Mouse (Mus musculus) limb, embryonic 15.5 days (tissue): ENCODE data around the gene Fibp. TPM values are rescaled to one million over a fixed set of nuclear protein-coding genes. Genes with fewer than 3 reads are reported as not detected.
A peak's percentile ranks its signal among the peaks of the same experiment; 100 is the strongest.

Experiments
- ATAC-seq: fragments of 200-750 bp; cut with Nextera tagmentation; 2 replicates; pipeline ENCODE4 v1.8.0; 2017; ENCODE audit warnings: low read depth, moderate TSS enrichment; ENCODE audit not compliant: insufficient number of reproducible peaks, low FRiP score, low TSS enrichment
- H3K27ac ChIP-seq: fragments of 300-500 bp; sonication (generic); 2 replicates; pipeline ENCODE4 v1.5.1; 2015; ENCODE audit warnings: moderate library complexity, mild to moderate bottlenecking, inconsistent platforms
- H3K27me3 ChIP-seq: fragments of 300-500 bp; sonication (generic); 2 replicates; pipeline ENCODE4 v1.6.1; 2015; ENCODE audit warnings: inconsistent platforms
- H3K36me3 ChIP-seq: fragments of 300-500 bp; sonication (generic); 2 replicates; pipeline ENCODE4 v1.6.1; 2015; ENCODE audit warnings: inconsistent platforms
- H3K4me1 ChIP-seq: fragments of 300-500 bp; sonication (generic); 2 replicates; pipeline ENCODE4 v1.6.1; 2015; ENCODE audit warnings: inconsistent platforms
- H3K4me2 ChIP-seq: fragments of 300-500 bp; sonication (generic); 2 replicates; pipeline ENCODE4 v1.6.1; 2015; ENCODE audit warnings: mild to moderate bottlenecking, inconsistent platforms
- H3K4me3 ChIP-seq: fragments of 300-500 bp; sonication (generic); 2 replicates; pipeline ENCODE4 v1.5.1; 2015; ENCODE audit warnings: mild to moderate bottlenecking, inconsistent platforms
- H3K9ac ChIP-seq: fragments of 300-500 bp; sonication (generic); 2 replicates; pipeline ENCODE4 v1.6.1; 2015; ENCODE audit warnings: inconsistent platforms
- H3K9me3 ChIP-seq: fragments of 300-500 bp; sonication (generic); 2 replicates; pipeline ENCODE4 v1.6.1; 2016; ENCODE audit warnings: inconsistent platforms
- WGBS: fragments of 180-500 bp; shearing (Covaris S2); methylation state at CpG from one replicate; pipeline ENCODE4 v1.1.7; 2015; 5-methylcytosine and 5-hydroxymethylcytosine counted together
- polyA plus RNA-seq: library from polyadenylated mRNA; unstranded; fragments of >200 nt; fragmentation: Nextera tagmentation; extraction: Ambion mirVana; gene quantifications from 2 replicates; pipeline ENCODE4 v1.2.1, GENCODE M21; 2015

Gene Fibp
- polyA plus RNA-seq, 1 experiment from 2014 or later, result 105 TPM

GRCm38 (mm10) chr19:5456922-5457745 is 3.3 kb upstream of the Fibp start:
- H3K4me1 ChIP-seq, result peaks cover 40% of the 10 kb centered on the region
- H3K9me3 ChIP-seq, result no peaks in the 10 kb centered on the region

GRCm38 (mm10) chr19:5457746-5458442 is 2.5 kb upstream of the Fibp start, which contains the start of gene Ccdc85b:
Ccdc85b (minus strand) TSS chr19:5457894.
- Histone ChIP-seq H3K4me2 (peak within 1 kb of the TSS; percentile 97), H3K27ac (peak within 1 kb of the TSS; percentile 89), H3K9me3 (no peaks in the 10 kb centered on the region), H3K4me3 (peak within 1 kb of the TSS; percentile 73), H3K36me3 (peaks cover 27% of the 10 kb centered on the region), H3K4me1 (peaks cover 40% of the 10 kb centered on the region), H3K9ac (peak within 1 kb of the TSS; percentile 71), H3K27me3 (no peaks in the 10 kb centered on the region)
- 18% methylated on average over 14 of the region's 14 CpGs for WGBS
- ATAC-seq, result no peak

More at GRCm38 (mm10) chr19:5456922-5457745, 3.3 kb upstream of the Fibp start:
- Histone ChIP-seq H3K36me3 (peaks cover 20% of the 10 kb centered on the region), H3K4me2 (peak overlapping the region; percentile 97), H3K27ac (peak overlapping the region; percentile 89), H3K9ac (peak overlapping the region; percentile 71), H3K27me3 (no peaks in the 10 kb centered on the region), H3K4me3 (peak overlapping the region; percentile 73)
- peak; percentile 92 for ATAC-seq
- under 1% methylated on average over 70 of the region's 70 CpGs for WGBS

- no peak for ATAC-seq
- Histone ChIP-seq H3K4me2 (no peak overlapping the region), H3K27ac (no peak overlapping the region), H3K27me3 (no peaks in the 10 kb centered on the region), H3K36me3 (peaks cover 32% of the 10 kb centered on the region), H3K9ac (no peak overlapping the region), H3K4me1 (peaks cover 46% of the 10 kb centered on the region), H3K9me3 (no peaks in the 10 kb centered on the region), H3K4me3 (no peak overlapping the region)
- WGBS, result 71% methylated on average over 7 of the region's 7 CpGs
Observed at GRCm38 (mm10) chr19:5459019-5459418, 1.4 kb upstream of the Fibp start.

- Histone ChIP-seq H3K4me3 (peak overlapping the region; percentile 79), H3K36me3 (peaks cover 32% of the 10 kb centered on the region), H3K4me2 (peak overlapping the region; percentile 91), H3K9me3 (no peaks in the 10 kb centered on the region), H3K27me3 (no peaks in the 10 kb centered on the region), H3K4me1 (peaks cover 45% of the 10 kb centered on the region), H3K9ac (no peak overlapping the region; the same call in 1 of the 2 replicates), H3K27ac (peak overlapping the region; percentile 78)
- ATAC-seq, result no peak
- WGBS, result 22% methylated on average over 3 of the region's 3 CpGs
Observed at GRCm38 (mm10) chr19:5459896-5460295, 519 bp upstream of the Fibp start.

GRCm38 (mm10) chr19:5461411-5461810 is 996 bp downstream of the Fibp start:
- no peaks in the 10 kb centered on the region for H3K27me3 ChIP-seq
- no peaks in the 10 kb centered on the region for H3K9me3 ChIP-seq
- H3K4me3 ChIP-seq, result peak overlapping the region; percentile 79
- H3K36me3 ChIP-seq, result peaks cover 47% of the 10 kb centered on the region
- peak overlapping the region; percentile 72 for H3K9ac ChIP-seq
- no peak for ATAC-seq
- H3K4me1 ChIP-seq, result peaks cover 31% of the 10 kb centered on the region
- H3K27ac ChIP-seq, result no peak overlapping the region
- peak overlapping the region; percentile 91 for H3K4me2 ChIP-seq
- 84% methylated on average over 6 of the region's 6 CpGs for WGBS

- Histone ChIP-seq H3K4me2 (no peak overlapping the region), H3K4me3 (no peak overlapping the region), H3K9me3 (no peaks in the 10 kb centered on the region), H3K27ac (no peak overlapping the region), H3K27me3 (no peaks in the 10 kb centered on the region), H3K36me3 (peaks cover 60% of the 10 kb centered on the region), H3K4me1 (peaks cover 24% of the 10 kb centered on the region), H3K9ac (no peak overlapping the region)
- ATAC-seq, result no peak
- WGBS, result 92% methylated on average over 9 of the region's 9 CpGs
Observed at GRCm38 (mm10) chr19:5463212-5463611, 2.8 kb downstream of the Fibp start.

- 0 out of 2 replicates have a peak overlapping the region, but pooled peaks have one; percentile 47 for H3K27ac ChIP-seq
- no peak; the same call in 1 of the 2 replicates for ATAC-seq
- 41% methylated on average over 15 of the region's 15 CpGs for WGBS
- no peaks in the 10 kb centered on the region for H3K9me3 ChIP-seq
- H3K4me2 ChIP-seq, result peak overlapping the region; percentile 28
- no peak overlapping the region for H3K9ac ChIP-seq
- peak overlapping the region; percentile 19 for H3K4me3 ChIP-seq
- H3K36me3 ChIP-seq, result peaks cover 60% of the 10 kb centered on the region
- H3K4me1 ChIP-seq, result peaks cover 27% of the 10 kb centered on the region
- no peaks in the 10 kb centered on the region for H3K27me3 ChIP-seq
Observed at GRCm38 (mm10) chr19:5463791-5464562, 3.6 kb downstream of the Fibp start.

GRCm38 (mm10) chr19:5465037-5465436 is 4.6 kb downstream of the Fibp start:
- H3K36me3 ChIP-seq, result peaks cover 60% of the 10 kb centered on the region
- H3K4me2 ChIP-seq, result no peak overlapping the region
- H3K9me3 ChIP-seq, result no peaks in the 10 kb centered on the region
- no peak overlapping the region for H3K9ac ChIP-seq
- 95% methylated on average over 8 of the region's 8 CpGs for WGBS
- H3K4me1 ChIP-seq, result peaks cover 25% of the 10 kb centered on the region
- H3K4me3 ChIP-seq, result no peak overlapping the region
- no peak for ATAC-seq
- H3K27me3 ChIP-seq, result no peaks in the 10 kb centered on the region
- no peak overlapping the region for H3K27ac ChIP-seq

GRCm38 (mm10) chr19:5466916-5467500 is 6.6 kb downstream of the Fibp start:
- WGBS, result 86% methylated on average over 6 of the region's 6 CpGs

GRCm38 (mm10) chr19:5468374-5468773 is 8.0 kb downstream of the Fibp start, which contains the start of gene Ctsw:
Ctsw (minus strand) TSS chr19:5468507.
- no peak within 1 kb of the TSS for H3K4me3 ChIP-seq
- peaks cover 42% of the 10 kb centered on the region for H3K36me3 ChIP-seq
- ATAC-seq, result no peak
- H3K9me3 ChIP-seq, result no peaks in the 10 kb centered on the region
- peaks cover 15% of the 10 kb centered on the region for H3K4me1 ChIP-seq
- H3K9ac ChIP-seq, result no peak within 1 kb of the TSS
- H3K27ac ChIP-seq, result 0 out of 2 replicates have a peak within 1 kb of the TSS, but pooled peaks have one; percentile 18
- WGBS, result 53% methylated on average over 5 of the region's 5 CpGs
- H3K27me3 ChIP-seq, result no peaks in the 10 kb centered on the region
- H3K4me2 ChIP-seq, result no peak within 1 kb of the TSS

More at GRCm38 (mm10) chr19:5466916-5467500, 6.6 kb downstream of the Fibp start:
- Histone ChIP-seq H3K4me2 (no peak overlapping the region), H3K27me3 (no peaks in the 10 kb centered on the region), H3K4me3 (no peak overlapping the region), H3K27ac (no peak overlapping the region), H3K4me1 (peaks cover 15% of the 10 kb centered on the region), H3K9ac (no peak overlapping the region), H3K36me3 (peaks cover 54% of the 10 kb centered on the region), H3K9me3 (no peaks in the 10 kb centered on the region)
- ATAC-seq, result no peak

- Histone ChIP-seq H3K27ac (no peak overlapping the region), H3K4me2 (no peak overlapping the region), H3K36me3 (peaks cover 9% of the 10 kb centered on the region), H3K9ac (no peak overlapping the region), H3K4me3 (no peak overlapping the region), H3K27me3 (no peaks in the 10 kb centered on the region), H3K9me3 (no peaks in the 10 kb centered on the region), H3K4me1 (peaks cover 23% of the 10 kb centered on the region)
- WGBS, result 46% methylated on average over 5 of the region's 5 CpGs
- ATAC-seq, result no peak
Observed at GRCm38 (mm10) chr19:5471846-5472245, 11.4 kb downstream of the Fibp start.
